Mouse (Mus musculus): Measurements from ENCODE around the gene Zfp420.

Gene Zfp420

GRCm38 (mm10) chr7:29880056-29880455 lies 20.3 kb downstream of the Zfp420 start:
- CTCF ChIA-PET, result no interaction called here
- POLR2A ChIA-PET, result interaction anchor here in 3 of 4 experiments (0.7 to 2.7 kb wide), 22 partner anchors 9 to 579 kb away, joined by 3 to 13 read pairs (median 3); partner anchors contain the start of genes Zfp383 (in 2 of the 3), Gm26920 (in 1 of the 3), Zfp27 (in 1 of the 3) and Zfp566 (in 1 of the 3)

- ChIA-PET POLR2A (interaction anchor here (0.6 to 2.7 kb wide), 27 partner anchors 8 to 580 kb away, joined by 3 to 13 read pairs (median 3); partner anchors contain the start of genes Zfp383 (in 2 of the 4), Zfp27 (in 1 of the 4), Zfp568 (in 1 of the 4) and Zfp790 (in 1 of the 4)), CTCF (interaction anchor here in 2 of 4 experiments (0.6 kb wide), 3 partner anchors 16 to 578 kb away, joined by 3 read pairs; no protein-coding TSS in a partner anchor)
Measured at GRCm38 (mm10) chr7:29880916-29881315, 21.1 kb downstream of the Zfp420 start.

GRCm38 (mm10) chr7:29890501-29890900 lies 30.7 kb downstream of the Zfp420 start:
- ChIA-PET POLR2A (interaction anchor here in 1 of 4 experiments (1.2 to 2.0 kb wide), 2 partner anchors 10 to 18 kb away, joined by 3 to 6 read pairs; partner anchors contain the start of gene Zfp383), CTCF (no interaction called here)

- ChIA-PET CTCF (no interaction called here), POLR2A (interaction anchor here in 3 of 4 experiments (0.6 to 2.9 kb wide), 6 partner anchors 11 to 249 kb away, joined by 3 to 13 read pairs (median 4); partner anchors contain the start of gene Zfp383 (in 1 of the 3))
Measured at GRCm38 (mm10) chr7:29892756-29893155, 33.0 kb downstream of the Zfp420 start.

- CTCF ChIA-PET, result no interaction called here
- POLR2A ChIA-PET, result no interaction called here
Measured at GRCm38 (mm10) chr7:29898351-29898750, 38.6 kb downstream of the Zfp420 start.

GRCm38 (mm10) chr7:29904101-29904500 lies 44.3 kb downstream of the Zfp420 start:
- POLR2A ChIA-PET, result interaction anchor here in 3 of 4 experiments (0.9 to 1.6 kb wide), 13 partner anchors 9 to 91 kb away, joined by 3 to 6 read pairs (median 4); partner anchors contain the start of gene Zfp420 (in 1 of the 3)
- CTCF ChIA-PET, result interaction anchor here in 3 of 4 experiments (0.6 to 1.5 kb wide), 3 partner anchors 38 to 55 kb away, joined by 3 to 5 read pairs (median 3); no protein-coding TSS in a partner anchor

GRCm38 (mm10) chr7:29905966-29906681 lies 46.3 kb downstream of the Zfp420 start, which contains the start of gene Zfp27:
Gene Zfp27, minus strand, starts transcription at chr7:29906572.
- ChIA-PET POLR2A (interaction anchor here (0.6 to 5.8 kb wide), 35 partner anchors 9 to 668 kb away, joined by 3 to 76 read pairs (median 4); partner anchors contain the start of genes Zfp568 (in 3 of the 4), Gm26920 (in 1 of the 4), Ovol3 (in 1 of the 4) and Thap8 (in 1 of the 4)), CTCF (interaction anchor here in 2 of 4 experiments (0.7 to 1.0 kb wide), 3 partner anchors 11 to 425 kb away, joined by 3 to 9 read pairs (median 3); partner anchors contain the start of gene Zfp420 (in 1 of the 2))

- ChIA-PET POLR2A (interaction anchor here (0.6 to 5.8 kb wide), 31 partner anchors 8 to 669 kb away, joined by 3 to 76 read pairs (median 4); partner anchors contain the start of genes Zfp568 (in 3 of the 4), Gm26920 (in 1 of the 4), Thap8 (in 1 of the 4) and Zfp566 (in 1 of the 4)), CTCF (interaction anchor here in 2 of 4 experiments (0.7 to 1.0 kb wide), 2 partner anchors 47 to 425 kb away, joined by 3 to 9 read pairs; partner anchors contain the start of gene Zfp420 (in 1 of the 2))
Measured at GRCm38 (mm10) chr7:29906682-29907058, 46.9 kb downstream of the Zfp420 start.

- CTCF ChIA-PET, result no interaction called here
- POLR2A ChIA-PET, result interaction anchor here (0.7 to 5.8 kb wide), 19 partner anchors 10 to 669 kb away, joined by 3 to 76 read pairs (median 4); partner anchors contain the start of genes Zfp568 (in 2 of the 4), Gm26920 (in 1 of the 4) and Zfp566 (in 1 of the 4)
Measured at GRCm38 (mm10) chr7:29907206-29907605, 47.4 kb downstream of the Zfp420 start.

- ChIA-PET POLR2A (interaction anchor here (0.7 to 5.8 kb wide), 36 partner anchors 8 to 372 kb away, joined by 3 to 76 read pairs (median 4); partner anchors contain the start of genes Zfp568 (in 2 of the 4), Thap8 (in 1 of the 4), Wdr62 (in 1 of the 4) and Zfp420 (in 1 of the 4)), CTCF (interaction anchor here (0.6 to 1.4 kb wide), 4 partner anchors 10 to 177 kb away, joined by 3 to 4 read pairs (median 4); no protein-coding TSS in a partner anchor)
Measured at GRCm38 (mm10) chr7:29908130-29908950, 48.6 kb downstream of the Zfp420 start, which contains the start of gene Zfp383. Gene Zfp383, plus strand, starts transcription at chr7:29908223.

GRCm38 (mm10) chr7:29910252-29910651 lies 50.5 kb downstream of the Zfp420 start:
- ChIA-PET CTCF (interaction anchor here in 1 of 4 experiments (0.6 kb wide), 1 partner anchor 662 kb away, joined by 3 read pairs; no protein-coding TSS in a partner anchor), POLR2A (interaction anchor here in 3 of 4 experiments (0.5 to 5.8 kb wide), 17 partner anchors 8 to 83 kb away, joined by 3 to 76 read pairs (median 3); partner anchors contain the start of gene Zfp568 (in 2 of the 3))

GRCm38 (mm10) chr7:29912172-29912571 lies 52.4 kb downstream of the Zfp420 start:
- ChIA-PET POLR2A (interaction anchor here in 3 of 4 experiments (0.6 to 3.2 kb wide), 18 partner anchors 8 to 1717 kb away, joined by 3 to 13 read pairs (median 4); partner anchors contain the start of gene Zfp420 (in 1 of the 3)), CTCF (interaction anchor here in 1 of 4 experiments (0.7 to 1.0 kb wide), 2 partner anchors 32 to 72 kb away, joined by 3 read pairs; partner anchors contain the start of gene Zfp568)

- POLR2A ChIA-PET, result interaction anchor here (0.7 to 9.4 kb wide), 22 partner anchors 9 to 237 kb away, joined by 3 to 76 read pairs (median 4); partner anchors contain the start of genes Zfp27 (in 3 of the 4) and Zfp383 (in 2 of the 4)
- CTCF ChIA-PET, result interaction anchor here in 3 of 4 experiments (0.6 to 1.1 kb wide), 3 partner anchors 9 to 14 kb away, joined by 3 to 4 read pairs (median 3); partner anchors contain the start of gene Zfp383 (in 1 of the 3)
Measured at GRCm38 (mm10) chr7:29917371-29918061, 57.7 kb downstream of the Zfp420 start.

GRCm38 (mm10) chr7:29918062-29918453 lies 58.3 kb downstream of the Zfp420 start:
- POLR2A ChIA-PET, result interaction anchor here in 3 of 4 experiments (0.7 to 9.4 kb wide), 17 partner anchors 8 to 68 kb away, joined by 3 to 76 read pairs (median 3); partner anchors contain the start of genes Zfp27 (in 3 of the 3), Zfp383 (in 2 of the 3), Zfp420 (in 1 of the 3) and Zfp568 (in 1 of the 3)

GRCm38 (mm10) chr7:29921439-29922093 lies 61.8 kb downstream of the Zfp420 start:
- CTCF ChIA-PET, result no interaction called here
- POLR2A ChIA-PET, result interaction anchor here in 2 of 4 experiments (0.6 to 9.4 kb wide), 20 partner anchors 9 to 239 kb away, joined by 3 to 76 read pairs (median 4); partner anchors contain the start of genes Zfp383 (in 2 of the 2) and Zfp27 (in 1 of the 2)

More at GRCm38 (mm10) chr7:29918062-29918453, 58.3 kb downstream of the Zfp420 start:
- CTCF ChIA-PET, result interaction anchor here in 1 of 4 experiments (1.1 kb wide), 1 partner anchor 10 kb away, joined by 3 read pairs; the partner anchor contains the start of gene Zfp383

All from embryonic stem cell, embryonic (primary cell).